Mouse (Mus musculus) small intestine, adult 2 months (tissue): ENCODE measurements around the gene Klf3. TPM values are rescaled to one million over a fixed set of nuclear protein-coding genes. Genes with fewer than 3 reads are reported as not detected.

Experiments
- H3K27ac ChIP-seq: fragments of 200-500 bp; 2 replicates; pipeline ENCODE4 v1.5.1; 2012; ENCODE audit warnings: low read depth, low read length, control low read depth, inconsistent platforms; ENCODE audit not compliant: insufficient read depth
- H3K27me3 ChIP-seq: fragments of 200-500 bp; 2 replicates; pipeline ENCODE4 v1.6.1; 2012; ENCODE audit warnings: mild to moderate bottlenecking, moderate library complexity, low read length, inconsistent platforms; ENCODE audit not compliant: control insufficient read depth, insufficient read depth
- H3K36me3 ChIP-seq: fragments of 200-500 bp; 2 replicates; pipeline ENCODE4 v1.6.1; 2012; ENCODE audit warnings: mild to moderate bottlenecking, low read length, control low read depth, inconsistent platforms; ENCODE audit not compliant: control insufficient read depth, insufficient read depth
- H3K4me1 ChIP-seq: fragments of 200-500 bp; 2 replicates; pipeline ENCODE4 v1.6.1; 2012; ENCODE audit warnings: low read length, inconsistent platforms, mixed read lengths; ENCODE audit not compliant: control insufficient read depth, insufficient read depth, insufficient read length
- H3K4me3 ChIP-seq: fragments of 200-500 bp; 2 replicates; pipeline ENCODE4 v1.5.1; 2012; ENCODE audit warnings: low read depth, mild to moderate bottlenecking, control low read depth, inconsistent platforms, low read length, moderate library complexity
- CTCF ChIP-seq: fragments of 200-500 bp; IDR thresholded peaks from 2 replicates; pipeline ENCODE4 v1.5.1; 2012; ENCODE audit warnings: low read depth, mild to moderate bottlenecking, control low read depth, inconsistent platforms, low read length, moderate library complexity, mixed read lengths; ENCODE audit not compliant: insufficient replicate concordance, insufficient read length; ENCODE audit errors: extremely low read depth
- POLR2A ChIP-seq: fragments of 200-500 bp; IDR thresholded peaks from 2 replicates; pipeline ENCODE4 v1.6.1; 2012; ENCODE audit warnings: low read depth, mild to moderate bottlenecking, control low read depth, inconsistent platforms, low read length, moderate library complexity
- WGBS: fragments of 180-500 bp; shearing (Covaris S2); methylation state at CpG from one replicate; pipeline ENCODE4 v1.1.7; 2018; 5-methylcytosine and 5-hydroxymethylcytosine counted together
- polyA plus RNA-seq: library from polyadenylated mRNA; depleted of rRNA; stranded (reverse); fragments of >200 nt; gene quantifications from 2 replicates; pipeline ENCODE4 v1.2.3, GENCODE M21; 2012

The Klf3 gene
- polyA plus RNA-seq, 1 experiment = 170 TPM

- H3K4me3 ChIP-seq = no peak overlapping the region
- H3K4me1 ChIP-seq = peaks cover 2% of the 10 kb centered on the region; the same call in 1 of the 2 replicates
- H3K27ac ChIP-seq = no peak overlapping the region
- peaks cover 92% of the 10 kb centered on the region for H3K36me3 ChIP-seq
- no peaks in the 10 kb centered on the region for H3K27me3 ChIP-seq
- 88% methylated on average over 3 of the region's 3 CpGs for WGBS
- TF ChIP-seq POLR2A = no peak
Measured at GRCm38 (mm10) chr5:64824765-64825164, 21.6 kb downstream of the Klf3 start.

GRCm38 (mm10) chr5:64825496-64825895, 22.3 kb downstream of the Klf3 start:
- no peaks in the 10 kb centered on the region for H3K4me1 ChIP-seq
- TF ChIP-seq POLR2A = no peak
- TF ChIP-seq CTCF = no peak

GRCm38 (mm10) chr5:64827151-64827550, 24.0 kb downstream of the Klf3 start:
- H3K4me1 ChIP-seq = no peaks in the 10 kb centered on the region
- no peaks in the 10 kb centered on the region for H3K27me3 ChIP-seq
- no peak for TF ChIP-seq CTCF
- 94% methylated on average over 12 of the region's 12 CpGs for WGBS
- H3K36me3 ChIP-seq = peaks cover 87% of the 10 kb centered on the region
- H3K27ac ChIP-seq = no peak overlapping the region
- no peak overlapping the region for H3K4me3 ChIP-seq

More at GRCm38 (mm10) chr5:64825496-64825895, 22.3 kb downstream of the Klf3 start:
- no peaks in the 10 kb centered on the region for H3K27me3 ChIP-seq
- WGBS = 81% methylated on average over 7 of the region's 7 CpGs
- H3K36me3 ChIP-seq = peaks cover 91% of the 10 kb centered on the region
- H3K4me3 ChIP-seq = no peak overlapping the region
- no peak overlapping the region for H3K27ac ChIP-seq

GRCm38 (mm10) chr5:64828314-64828713, 25.1 kb downstream of the Klf3 start:
- 79% methylated on average over 9 of the region's 9 CpGs for WGBS
- Histone ChIP-seq H3K4me3 (no peak overlapping the region), H3K27ac (no peak overlapping the region), H3K4me1 (no peaks in the 10 kb centered on the region), H3K27me3 (no peaks in the 10 kb centered on the region), H3K36me3 (peaks cover 77% of the 10 kb centered on the region)
- no peak for TF ChIP-seq CTCF
- TF ChIP-seq POLR2A = no peak

- WGBS = 95% methylated on average over 10 of the region's 10 CpGs
- H3K27ac ChIP-seq = no peak overlapping the region
- peaks cover 66% of the 10 kb centered on the region for H3K36me3 ChIP-seq
- no peaks in the 10 kb centered on the region for H3K27me3 ChIP-seq
- no peak for TF ChIP-seq POLR2A
- no peak for TF ChIP-seq CTCF
- H3K4me1 ChIP-seq = no peaks in the 10 kb centered on the region
- no peak overlapping the region for H3K4me3 ChIP-seq
Measured at GRCm38 (mm10) chr5:64829606-64830005, 26.4 kb downstream of the Klf3 start.

- H3K27me3 ChIP-seq = no peaks in the 10 kb centered on the region
- no peak overlapping the region for H3K4me3 ChIP-seq
- no peak overlapping the region for H3K27ac ChIP-seq
- WGBS = 88% methylated on average over 3 of the region's 3 CpGs
- TF ChIP-seq CTCF (no peak), POLR2A (no peak)
- H3K36me3 ChIP-seq = peaks cover 56% of the 10 kb centered on the region
- H3K4me1 ChIP-seq = no peaks in the 10 kb centered on the region
Measured at GRCm38 (mm10) chr5:64830773-64831172, 27.6 kb downstream of the Klf3 start.

- Histone ChIP-seq H3K27ac (no peak overlapping the region), H3K36me3 (peaks cover 32% of the 10 kb centered on the region), H3K4me3 (no peak overlapping the region), H3K27me3 (no peaks in the 10 kb centered on the region), H3K4me1 (no peaks in the 10 kb centered on the region)
- TF ChIP-seq POLR2A (no peak), CTCF (no peak)
Measured at GRCm38 (mm10) chr5:64833410-64833809, 30.2 kb downstream of the Klf3 start.

- 42% methylated on average over 1 of the region's 1 CpGs for WGBS
- peaks cover 25% of the 10 kb centered on the region for H3K36me3 ChIP-seq
- no peaks in the 10 kb centered on the region for H3K27me3 ChIP-seq
- H3K4me3 ChIP-seq = no peak overlapping the region
- TF ChIP-seq POLR2A (no peak), CTCF (no peak)
- H3K27ac ChIP-seq = no peak overlapping the region
- H3K4me1 ChIP-seq = no peaks in the 10 kb centered on the region
Measured at GRCm38 (mm10) chr5:64834213-64834612, 31.0 kb downstream of the Klf3 start.
